Mouse (Mus musculus) retina, embryonic 14.5 days (tissue): ENCODE data around the gene Map10.
A peak's percentile ranks its signal among the peaks of the same experiment; 100 is the strongest.

Experiments used
- DNase-seq: peaks from one replicate; pipeline ENCODE4 v3.0.0-alpha.2; 2015; ENCODE audit warnings: low spot score

The Map10 gene

DNA sequence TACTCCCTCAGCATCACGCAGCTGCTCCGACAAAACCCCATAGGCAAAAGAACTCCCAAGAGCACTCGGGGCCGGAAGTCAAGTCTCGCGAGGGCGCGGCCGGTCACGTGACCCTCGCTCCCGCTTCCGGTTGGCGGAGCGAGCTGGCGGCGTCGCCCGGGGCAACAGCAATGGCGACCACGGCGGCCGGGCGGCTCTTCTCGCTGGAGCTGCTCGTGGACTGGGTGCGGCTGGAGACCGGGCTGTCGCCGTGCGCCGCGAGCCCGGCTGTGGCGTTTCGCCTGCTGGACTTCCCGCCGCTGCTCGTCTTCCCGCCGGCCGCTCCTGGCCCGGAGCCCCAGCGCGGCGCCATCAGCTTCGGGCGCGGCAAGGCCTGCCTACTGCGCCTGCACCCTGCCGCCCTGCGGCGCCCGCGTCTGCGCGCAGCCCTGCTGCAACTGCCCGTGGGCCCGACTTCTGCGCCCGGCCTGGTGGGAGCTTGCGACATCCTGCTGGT, at the start of gene Map10:
Map10 (plus strand) TSS at position 119 of the 496 bp plus-strand sequence.
- peak; percentile 88 for DNase-seq

DNA sequence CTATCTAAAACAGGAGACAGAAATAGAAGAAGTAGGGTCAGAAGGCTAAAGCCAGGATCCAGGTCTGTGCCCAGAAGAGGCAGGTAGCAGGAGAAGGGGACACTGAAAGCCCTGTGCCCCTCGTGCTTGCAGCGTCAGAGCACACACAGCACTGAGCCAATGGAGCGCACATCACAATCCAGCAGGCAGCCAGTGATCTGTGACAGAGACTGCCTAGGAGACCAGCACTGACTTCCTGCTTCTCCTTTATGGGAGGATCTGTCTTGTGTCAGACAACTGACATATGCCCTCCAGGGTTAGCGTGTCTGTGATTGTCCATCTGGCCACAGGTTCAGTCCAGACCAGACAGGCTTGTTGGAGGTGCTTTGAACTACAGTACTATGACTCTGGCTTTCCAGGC, 49.3 kb upstream of the Map10 start:
- DNase-seq: peak; percentile 8

DNA sequence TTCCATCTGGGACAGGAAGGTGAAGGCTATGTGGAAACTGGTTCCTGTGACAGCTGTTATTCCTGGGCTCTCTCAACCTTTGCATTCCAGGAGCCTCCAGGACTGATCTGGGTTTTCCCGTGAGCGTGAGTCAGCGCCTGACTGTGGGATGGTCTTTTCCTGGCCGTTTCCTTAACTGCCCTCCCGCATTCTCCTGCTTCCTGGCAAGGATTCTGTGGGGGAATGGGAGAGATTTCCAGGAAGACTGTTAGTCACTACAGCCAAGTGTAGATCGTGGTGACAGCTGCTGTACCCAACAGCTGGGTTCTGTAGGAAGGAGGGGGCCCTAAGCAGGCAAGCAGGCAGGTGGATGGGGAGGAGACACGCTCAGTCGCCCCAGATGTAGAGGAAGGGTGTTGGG, 45.3 kb upstream of the Map10 start:
- no peak for DNase-seq

DNA sequence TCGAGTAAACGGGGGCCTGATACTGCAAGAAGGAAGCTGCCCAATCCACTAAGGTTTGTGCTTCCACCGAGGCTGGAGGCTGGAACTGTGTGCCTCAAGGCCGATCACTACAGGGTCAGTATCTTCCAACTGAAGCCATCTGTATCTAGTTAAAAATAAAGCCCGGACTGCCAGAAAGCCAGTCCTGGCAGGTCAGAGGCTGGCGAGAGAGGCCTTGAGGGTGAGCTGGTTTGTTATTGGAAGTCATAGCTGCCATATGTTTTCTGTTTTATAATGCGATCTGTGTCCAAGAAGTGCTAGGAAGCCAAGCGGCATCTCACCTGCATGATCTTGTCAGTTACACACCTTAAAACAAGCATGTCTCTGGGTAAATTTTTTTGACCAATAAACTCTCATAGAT, 43.2 kb upstream of the Map10 start:
- no peak for DNase-seq

DNA sequence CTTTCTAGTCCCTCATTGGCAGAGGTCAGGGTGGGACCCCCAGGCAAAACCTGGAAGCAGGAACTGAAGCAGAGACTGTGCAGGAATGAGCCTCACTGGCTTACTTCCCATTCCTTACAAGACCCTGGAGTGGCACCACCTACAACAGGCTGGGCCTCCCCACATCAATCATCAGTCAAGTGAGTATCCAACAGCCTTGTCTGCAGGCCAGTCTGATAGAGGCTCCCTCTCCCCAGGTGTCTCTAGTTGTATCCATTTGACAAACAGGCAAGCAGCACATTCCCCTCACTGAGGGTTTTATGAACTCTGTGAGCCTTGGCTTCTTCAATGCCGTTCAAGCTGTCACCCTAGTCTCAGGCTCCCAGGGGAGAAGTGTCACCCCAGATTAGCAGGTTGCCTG, 40.8 kb upstream of the Map10 start:
- no peak for DNase-seq

DNA sequence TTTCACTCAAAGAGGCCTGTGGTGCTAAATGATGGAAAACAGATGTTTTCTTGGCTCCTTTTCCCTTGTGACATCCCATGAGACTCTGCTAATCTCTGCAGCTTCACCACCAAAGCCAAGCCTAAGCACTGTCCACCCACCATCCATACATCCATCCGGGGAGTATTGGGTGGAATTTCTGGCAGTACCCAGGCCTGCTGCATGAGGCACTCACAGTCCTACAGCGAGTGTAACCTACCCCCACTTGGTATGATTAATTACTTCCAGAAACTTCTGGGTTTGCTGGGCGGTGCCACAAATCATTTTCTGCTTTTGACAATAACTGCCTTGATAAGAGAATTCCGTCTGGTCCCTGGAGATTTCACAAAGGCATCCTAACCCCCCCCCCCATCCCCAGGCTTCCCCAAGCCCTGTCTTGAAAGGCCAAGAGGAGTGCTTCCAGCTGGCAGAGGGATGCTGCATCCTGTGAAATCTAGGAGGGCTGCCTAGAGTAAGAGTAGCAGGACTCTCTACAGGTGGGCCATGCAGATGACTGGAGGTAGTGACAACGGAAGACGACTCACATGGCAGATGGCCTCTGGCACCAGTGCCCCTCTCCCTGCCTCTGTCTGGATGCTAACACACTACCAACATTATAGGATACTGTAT, 31.1 kb upstream of the Map10 start:
- DNase-seq: no peak

DNA sequence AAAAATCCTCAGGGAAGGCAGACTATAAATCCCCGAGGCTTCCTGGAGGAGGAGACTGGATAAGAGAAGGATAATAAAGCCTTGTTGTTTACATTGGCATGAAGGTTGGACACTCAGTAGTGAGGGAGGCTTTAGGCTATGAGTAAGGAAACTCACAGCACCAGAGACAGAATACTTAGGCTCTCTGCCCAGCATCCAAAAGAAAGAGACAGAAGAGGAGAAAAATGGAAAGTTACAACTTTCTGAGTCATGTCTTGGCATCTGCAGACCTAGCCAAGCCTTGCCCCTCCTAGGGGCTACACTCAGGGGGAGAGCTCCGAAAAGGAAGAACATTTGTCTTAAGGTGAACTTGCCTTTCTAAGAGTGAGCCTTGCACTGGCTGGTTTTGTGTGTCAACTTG, 30.0 kb upstream of the Map10 start:
- DNase-seq: no peak

DNA sequence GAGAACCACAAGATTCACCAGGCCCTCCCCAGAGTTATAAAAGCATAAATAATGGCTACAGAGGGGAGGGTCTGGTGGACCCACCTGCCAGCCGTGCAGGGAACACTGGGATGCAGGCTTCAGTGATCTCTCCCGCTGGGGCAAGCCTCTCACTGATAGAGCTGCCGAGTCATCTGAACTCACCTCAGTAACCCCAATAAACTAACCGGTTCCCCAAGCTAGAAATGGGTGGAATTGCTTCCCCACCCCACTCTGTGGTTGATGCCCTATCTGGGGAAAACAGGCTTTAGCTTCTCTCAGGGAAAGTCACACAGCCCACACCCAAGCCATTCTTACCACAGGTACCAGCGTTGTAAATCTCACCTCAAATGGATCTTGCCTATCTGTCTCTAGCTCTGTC, 28.9 kb upstream of the Map10 start:
- no peak for DNase-seq

DNA sequence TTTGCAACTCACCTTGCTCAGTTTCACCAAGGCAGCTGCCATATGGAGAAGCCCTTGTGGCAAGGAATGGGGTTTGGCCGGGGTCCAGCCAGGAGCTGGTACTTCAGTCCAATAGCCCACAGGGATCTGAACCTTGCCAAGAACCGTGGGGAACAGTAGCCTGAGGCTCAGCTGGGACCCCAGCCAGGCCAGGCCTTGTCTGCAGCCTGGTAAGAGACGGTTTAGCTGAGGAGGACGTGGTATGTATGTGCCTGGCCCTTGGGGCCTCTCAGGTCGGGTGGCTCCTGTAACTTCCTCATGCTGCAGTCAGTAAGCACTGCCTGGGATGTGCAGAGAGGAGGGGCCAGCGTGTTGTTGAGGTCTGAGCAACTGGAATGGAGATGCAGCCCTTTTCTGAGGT, 27.8 kb upstream of the Map10 start:
- no peak for DNase-seq

DNA sequence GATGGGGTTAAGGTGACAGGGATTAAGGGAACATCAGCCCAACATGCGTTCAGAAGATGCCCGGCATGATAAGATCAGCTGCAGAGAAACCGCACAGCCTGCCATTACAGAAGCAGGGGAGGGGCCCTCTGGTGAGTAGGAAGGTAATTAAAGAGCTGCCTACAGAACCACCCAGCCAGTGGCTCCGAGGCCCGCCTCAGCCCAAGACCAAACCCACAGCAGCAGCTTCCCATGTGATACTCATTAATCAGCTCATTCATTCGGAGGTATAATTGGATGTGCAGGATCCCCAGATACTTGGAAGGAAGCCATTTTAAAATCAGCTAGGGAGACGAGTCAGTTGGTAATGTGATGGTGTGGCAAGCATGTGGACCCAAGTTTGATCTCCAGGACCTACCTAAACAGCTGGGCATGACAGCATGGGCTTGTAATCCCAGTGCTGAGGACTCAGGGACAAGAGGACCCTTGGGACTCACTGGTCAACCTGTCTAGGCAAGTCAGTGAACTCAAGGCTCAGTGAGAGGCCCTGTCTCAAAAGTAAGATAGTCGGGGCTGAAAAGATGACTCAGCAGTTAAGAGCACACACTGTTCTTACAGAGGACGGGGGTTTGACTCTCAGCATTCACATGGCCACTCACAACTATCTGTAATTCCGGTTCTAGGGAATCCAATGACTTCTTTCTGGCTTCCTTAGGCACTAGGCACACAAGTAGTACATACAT, 23.7 kb upstream of the Map10 start:
- no peak for DNase-seq

DNA sequence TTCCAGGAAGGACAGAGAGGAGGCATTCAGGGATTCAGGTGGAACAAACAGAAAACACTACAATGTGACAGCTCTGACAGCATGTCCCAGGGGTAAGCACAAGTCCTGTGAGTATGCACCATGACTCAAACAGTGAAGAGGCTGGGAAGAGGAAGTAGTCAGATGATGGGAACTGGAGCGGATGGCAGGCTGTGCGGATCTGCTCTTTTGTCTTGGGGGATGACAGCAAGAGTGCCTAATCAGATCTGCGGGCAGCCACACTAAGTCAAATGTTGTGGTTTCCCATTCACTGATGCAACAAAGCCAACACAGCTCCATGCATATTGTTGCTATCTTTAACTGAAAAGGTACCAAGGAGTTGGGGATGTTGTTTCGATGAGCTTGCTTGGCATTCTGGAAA, 20.2 kb upstream of the Map10 start:
- no peak for DNase-seq

DNA sequence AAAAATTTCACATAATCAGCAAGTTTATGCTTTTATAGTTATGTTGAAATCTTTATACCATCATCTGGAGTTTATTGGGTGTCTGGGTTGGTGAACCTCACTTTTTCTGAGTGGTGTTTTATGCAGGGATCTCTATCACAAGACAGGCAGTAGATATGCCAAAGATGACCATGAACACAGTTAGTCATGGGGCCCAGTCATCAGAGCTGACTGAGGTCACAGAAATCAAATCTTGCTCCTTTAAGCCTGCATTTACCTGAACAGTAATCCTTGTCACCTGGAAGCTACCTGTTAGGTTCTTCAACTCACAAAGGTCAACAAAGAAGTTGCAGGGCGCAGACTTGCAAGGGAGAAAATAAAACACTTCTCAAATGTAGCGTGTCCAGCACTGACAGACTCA, 14.8 kb upstream of the Map10 start:
- DNase-seq: no peak

DNA sequence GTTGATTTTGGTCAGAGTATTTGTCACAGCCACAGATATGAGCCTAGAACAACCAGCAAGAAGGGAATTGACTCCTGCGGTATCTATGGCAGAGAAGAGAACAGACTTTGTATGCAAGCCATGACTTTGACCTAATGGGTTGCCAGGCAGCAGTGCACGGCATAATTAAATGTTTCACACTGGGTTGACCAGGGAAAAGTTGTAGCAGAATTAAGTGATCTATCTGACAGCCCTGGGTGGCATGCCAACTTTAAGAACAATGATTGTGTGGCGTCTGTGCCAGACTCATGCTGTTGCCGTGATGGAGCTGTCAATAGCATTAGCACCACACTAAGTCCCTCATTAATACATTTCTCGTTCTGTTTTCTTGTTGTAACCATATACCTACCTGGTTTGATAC, 11.1 kb upstream of the Map10 start:
- DNase-seq: no peak

DNA sequence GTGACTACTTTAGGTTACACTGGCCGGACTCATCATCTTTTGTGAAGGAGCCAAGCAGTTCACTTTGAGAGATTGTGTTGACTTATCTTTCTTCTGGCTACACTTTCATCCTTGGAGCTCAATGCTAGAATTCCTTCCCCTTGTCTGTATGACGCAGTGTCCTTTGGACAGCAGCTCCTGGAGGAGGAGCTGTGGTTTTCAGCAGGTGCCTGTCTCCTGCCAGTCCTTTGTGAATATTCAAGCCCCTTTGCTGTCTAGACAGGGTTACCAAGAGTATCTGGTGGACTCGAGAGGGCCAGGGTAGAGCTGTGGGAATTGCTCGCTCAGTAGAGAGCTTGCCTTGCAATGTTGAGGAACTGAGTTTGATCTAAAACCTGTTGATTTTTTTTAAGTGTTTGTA, 10.7 kb upstream of the Map10 start:
- no peak for DNase-seq

DNA sequence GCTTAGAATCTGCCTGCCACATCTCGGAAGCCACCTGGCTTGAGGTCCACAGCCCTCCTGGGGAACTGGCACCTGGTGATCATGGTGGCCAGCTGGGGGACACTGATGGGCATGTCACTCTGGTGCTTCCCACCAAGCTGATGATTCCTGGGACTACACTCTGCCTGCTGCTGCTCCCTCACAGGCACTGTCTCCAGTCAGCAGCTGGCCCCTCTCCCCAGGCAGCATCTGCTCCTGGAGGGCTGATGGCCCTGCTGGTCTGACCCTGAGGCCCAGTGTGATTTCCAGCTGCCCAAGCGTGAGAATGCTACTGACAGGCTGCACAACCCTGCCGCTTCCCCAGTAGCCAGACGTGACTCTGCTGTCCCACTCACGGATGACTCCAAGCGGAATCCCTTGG, 9.2 kb upstream of the Map10 start:
- peak; percentile 76 for DNase-seq

DNA sequence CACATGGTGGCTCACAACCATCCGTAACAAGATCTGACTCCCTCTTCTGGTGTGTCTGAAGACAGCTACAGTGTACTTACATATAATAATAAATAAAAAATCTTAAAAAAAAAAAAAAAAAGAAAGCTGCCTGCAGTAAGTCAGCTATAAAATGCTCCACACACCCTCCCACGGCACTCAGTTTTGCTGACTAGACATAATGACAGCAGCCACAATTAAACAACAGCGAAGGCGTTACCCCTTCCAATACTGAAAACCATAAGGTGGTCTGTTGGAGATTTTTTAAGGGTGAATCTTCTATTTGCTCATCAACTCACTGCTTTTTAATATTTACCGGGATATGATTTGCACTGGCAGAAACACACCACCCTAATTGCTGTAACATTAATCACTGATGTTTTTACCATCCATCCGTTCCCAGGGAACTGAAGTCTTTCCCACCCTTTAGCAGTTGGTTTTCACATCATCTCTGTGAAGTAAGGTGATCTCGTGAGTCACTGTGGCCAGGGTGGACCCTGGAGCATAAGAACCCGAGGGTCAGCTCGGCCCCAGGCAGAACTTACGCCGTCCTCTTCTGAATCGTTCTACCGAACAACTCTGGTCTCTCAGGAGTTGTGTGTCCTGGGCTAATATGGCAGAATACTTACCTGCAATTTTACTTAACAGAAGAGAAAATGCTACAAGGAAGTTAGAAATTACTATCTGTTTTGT, 7.5 kb upstream of the Map10 start:
- DNase-seq: no peak

DNA sequence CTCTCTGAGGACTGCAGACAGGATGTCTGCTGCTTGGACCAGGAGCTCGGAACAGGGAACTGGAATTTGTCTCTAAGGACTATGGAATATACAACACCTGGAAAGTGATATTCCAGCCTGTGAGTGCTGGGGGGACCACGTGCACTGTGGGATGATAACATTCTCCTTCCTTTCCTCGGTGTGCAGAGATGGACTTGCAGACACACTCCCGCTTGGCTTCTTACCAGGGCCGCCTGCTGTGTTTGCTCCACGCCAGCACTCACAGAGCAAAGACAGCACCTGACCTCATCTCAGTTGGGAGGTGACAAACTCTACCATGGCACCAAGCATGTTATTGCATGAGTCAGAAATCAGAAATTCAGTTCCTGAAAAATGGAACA, 7.0 kb upstream of the Map10 start:
- DNase-seq: no peak

DNA sequence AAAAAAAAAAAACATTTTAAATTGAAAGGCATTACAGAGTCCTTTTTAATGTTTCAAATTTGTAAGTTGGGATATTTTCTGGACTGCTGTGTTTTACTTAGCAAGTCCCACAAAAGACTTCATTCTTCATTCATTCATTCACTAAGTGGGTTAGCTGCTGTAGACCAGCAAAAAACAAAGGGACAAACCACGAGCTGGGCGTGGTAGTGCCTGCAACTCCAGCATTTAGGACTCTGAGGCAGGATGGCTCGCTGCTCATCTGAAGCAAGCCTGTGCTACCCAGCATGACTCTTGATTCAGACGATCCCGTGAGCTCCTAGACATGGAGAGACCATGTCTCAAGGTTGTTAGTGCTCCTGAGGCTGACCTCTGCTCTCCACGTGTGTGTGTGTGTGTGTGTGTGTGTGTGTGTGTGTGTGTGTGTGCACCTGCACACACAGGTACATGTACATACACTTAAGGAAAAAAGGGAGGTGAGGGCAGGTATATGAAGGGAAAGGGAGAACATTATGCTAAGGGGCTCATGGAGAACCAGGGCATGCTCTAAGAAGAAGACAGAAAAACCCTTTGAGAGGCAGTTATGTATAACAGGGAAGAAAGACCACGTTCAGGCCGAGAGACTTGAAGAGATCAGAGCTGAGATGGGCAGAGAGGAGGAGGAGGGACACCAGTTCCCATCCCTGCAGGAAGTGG, 4.3 kb upstream of the Map10 start:
- DNase-seq: no peak

DNA sequence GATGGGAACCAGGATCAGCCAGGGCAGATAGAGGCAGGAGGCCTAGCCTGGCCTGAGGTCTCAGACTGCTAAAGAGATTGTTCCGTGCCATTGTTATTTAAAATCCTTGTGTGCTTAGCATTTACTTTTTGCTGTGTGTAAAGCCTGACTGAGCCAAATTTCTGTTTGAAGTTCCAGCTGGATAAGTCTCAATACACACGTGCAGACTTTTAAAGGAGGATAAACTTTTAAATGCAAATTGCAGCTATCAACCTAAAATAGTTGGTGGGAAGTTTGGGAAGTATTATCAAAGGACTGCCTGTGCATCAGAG, 3.8 kb upstream of the Map10 start:
- DNase-seq: no peak

DNA sequence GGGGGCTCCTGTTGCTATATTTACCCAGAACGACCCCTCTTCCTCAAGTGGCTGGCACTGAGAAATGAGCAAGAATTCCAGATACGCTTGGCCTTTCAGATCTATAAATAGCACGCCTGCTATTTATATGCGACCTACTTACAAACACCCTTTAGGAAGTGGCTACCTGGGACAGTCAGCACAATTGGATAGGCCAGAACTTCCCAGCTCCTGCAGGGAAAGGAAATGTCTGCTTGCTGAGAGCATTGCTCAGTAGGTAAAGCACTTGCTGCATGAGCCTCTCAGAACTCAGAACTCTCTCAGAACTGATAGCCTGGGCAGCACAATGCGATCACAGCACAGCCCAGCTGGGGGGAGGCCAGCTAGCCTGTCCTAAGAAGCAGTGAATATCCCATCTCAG, 3.4 kb upstream of the Map10 start:
- DNase-seq: no peak

DNA sequence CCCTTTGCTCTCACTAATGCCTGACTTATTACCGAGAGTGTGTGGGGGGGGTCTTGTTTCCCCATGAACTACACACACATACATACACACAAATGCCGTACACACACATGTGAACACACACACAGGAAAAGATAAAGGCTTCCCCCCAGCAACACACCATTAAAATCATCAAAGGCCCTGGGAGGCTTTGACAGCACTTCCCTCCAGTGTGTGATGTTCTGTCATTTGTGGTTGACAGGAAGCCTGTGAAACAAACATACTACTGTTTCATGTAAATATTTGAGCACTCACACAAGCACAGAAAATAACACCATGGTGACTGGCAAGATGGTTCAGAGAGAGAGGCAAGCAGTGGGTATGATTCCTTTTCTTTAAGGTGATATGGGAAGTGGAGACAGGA, 2.4 kb upstream of the Map10 start:
- DNase-seq: no peak

DNA sequence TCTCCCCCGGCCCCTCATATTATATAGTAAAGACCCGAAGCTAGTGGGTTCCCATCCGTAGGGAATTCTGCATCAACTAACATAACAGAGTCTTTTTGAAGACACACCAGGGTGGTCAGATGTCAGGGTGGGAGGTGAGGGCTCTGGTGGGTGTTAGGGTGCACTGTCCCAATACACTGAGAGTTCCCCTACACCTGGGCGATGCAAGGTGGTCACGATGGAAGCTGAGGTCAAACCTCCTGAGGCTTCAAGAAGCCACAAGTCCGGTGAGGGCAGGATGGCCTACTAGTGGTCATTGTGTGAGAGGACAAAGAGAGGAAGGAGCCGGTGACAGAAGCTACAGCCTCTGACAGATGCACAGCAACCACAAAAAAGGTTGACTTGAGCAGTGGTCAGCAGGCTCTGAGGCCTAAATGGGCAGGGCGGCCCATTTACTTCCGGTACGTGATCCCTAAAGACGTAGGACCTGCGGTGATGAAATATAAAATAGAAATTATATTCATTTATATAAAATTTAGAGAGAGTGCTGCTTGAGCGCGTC, 389 bp upstream of the Map10 start:
- no peak for DNase-seq

DNA sequence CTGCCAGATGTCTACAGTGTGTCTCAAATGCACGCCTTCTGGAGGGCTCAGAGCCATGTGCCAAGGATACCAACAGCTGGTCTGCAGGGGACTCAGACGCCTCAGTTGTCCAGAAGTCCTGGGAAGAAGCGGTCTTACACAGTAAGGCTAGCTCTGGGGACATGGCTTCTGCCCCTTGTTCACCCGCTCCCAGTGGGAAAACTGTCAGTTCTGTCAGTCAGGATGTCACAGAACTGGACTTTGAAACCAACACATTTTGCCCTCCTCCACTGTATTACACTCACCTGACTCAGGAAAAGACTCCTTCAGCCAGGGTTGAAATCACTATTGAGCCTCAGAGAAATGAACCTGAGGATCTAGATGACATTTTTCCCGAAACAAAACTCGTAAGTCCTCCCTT, 802 bp downstream of the Map10 start:
- no peak for DNase-seq
